Comparison of ENCODE assay signal across 37 mouse cellular contexts in genomic region chr2:25151280-25151956, GRCm38 (mm10). TPM values are rescaled to one million over a fixed set of nuclear protein-coding genes. Genes with fewer than 3 reads are reported as not detected.
"Had no signal": no experiment of that assay in that cellular context is flagged by ENCODE, and none has a peak within 500 bp of the region (broad histone marks: within the 10 kb centered on the region; RNA-seq: fewer than 3 reads in every experiment).

No protein-coding gene starts in this region.

- DNase-seq: gastrocnemius, postnatal 10 days; gastrocnemius, postnatal 36 days; heart, adult 18-20 months; heart, postnatal 10 days; heart, postnatal 36 days; kidney, adult 11 months; kidney, adult 2 months; kidney, adult 9 months; kidney, postnatal 14 days; kidney, postnatal 36 days; layer of hippocampus, adult 9-11 months; layer of hippocampus, postnatal 36 days; left cerebral cortex, postnatal 4 days; liver, embryonic 13.5 days had no signal

- H3K9ac ChIP-seq: heart, embryonic 12.5 days; hindbrain, embryonic 13.5 days; hindbrain, embryonic 15.5 days; kidney, embryonic 15.5 days; limb, embryonic 13.5 days; limb, embryonic 15.5 days; liver, embryonic 13.5 days had no signal

- H3K4me2 ChIP-seq: heart, embryonic 12.5 days; hindbrain, embryonic 13.5 days; hindbrain, embryonic 15.5 days; kidney, embryonic 15.5 days; limb, embryonic 13.5 days; limb, embryonic 15.5 days; liver, embryonic 11.5 days; liver, embryonic 13.5 days had no signal

- H3K27ac ChIP-seq: heart, embryonic 10.5 days; hindbrain, embryonic 13.5 days; hindbrain, embryonic 15.5 days; hindbrain, postnatal 0 days; kidney, embryonic 15.5 days; kidney, postnatal 0 days; limb, embryonic 13.5 days; limb, embryonic 15.5 days; liver, embryonic 13.5 days had no signal

- H3K36me3 ChIP-seq: heart, embryonic 10.5 days; heart, embryonic 12.5 days; hindbrain, embryonic 13.5 days; hindbrain, embryonic 15.5 days; kidney, embryonic 15.5 days; limb, embryonic 13.5 days; limb, embryonic 15.5 days; liver, embryonic 13.5 days had no signal

- H3K27me3 ChIP-seq: hindbrain, embryonic 13.5 days; hindbrain, embryonic 15.5 days; kidney, embryonic 15.5 days; limb, embryonic 13.5 days; limb, embryonic 15.5 days had no signal

- H3K4me3 ChIP-seq: heart, embryonic 10.5 days; heart, embryonic 12.5 days; hindbrain, embryonic 13.5 days; hindbrain, embryonic 15.5 days; kidney, embryonic 15.5 days; limb, embryonic 13.5 days; limb, embryonic 15.5 days; liver, embryonic 13.5 days had no signal

- H3K4me1 ChIP-seq: hindbrain, embryonic 13.5 days; hindbrain, embryonic 15.5 days; kidney, embryonic 15.5 days; limb, embryonic 13.5 days; limb, embryonic 15.5 days had no signal

- H3K9me3 ChIP-seq: heart, embryonic 10.5 days; heart, embryonic 12.5 days; hindbrain, embryonic 13.5 days; hindbrain, embryonic 15.5 days; kidney, embryonic 15.5 days; limb, embryonic 13.5 days; limb, embryonic 15.5 days; liver, embryonic 13.5 days had no signal

RNA-seq across cellular contexts. Expression of gene Noxa1, which starts 56.5 kb away (rescaled TPM):
- total RNA-seq: gastrocnemius, adult 18-20 months; gastrocnemius, postnatal 10 days; gastrocnemius, postnatal 36 days; heart, adult 18-20 months; heart, adult 8-10 months; heart, postnatal 10 days; heart, postnatal 36 days; hematopoietic stem cell, adult 5-6 weeks; hindbrain, postnatal 0 days; layer of hippocampus, adult 18-20 months; layer of hippocampus, adult 8-10 months; layer of hippocampus, postnatal 14 days; layer of hippocampus, postnatal 36 days; left cerebral cortex, adult 18-20 months; left cerebral cortex, adult 8-10 months; left cerebral cortex, postnatal 10 days; left cerebral cortex, postnatal 25 days; left cerebral cortex, postnatal 4 days had no signal
- polyA plus RNA-seq: heart, embryonic 14.5 days; heart, embryonic 16.5 days; hindbrain, embryonic 11.5 days; hindbrain, embryonic 13.5 days; hindbrain, embryonic 15.5 days; hindbrain, postnatal 0 days; kidney, adult 2 months had no signal
